Mouse (Mus musculus) heart, embryonic 16.5 days (tissue): ENCODE measurements at regions not wholly inside any gene's neighbourhood (a gene's known extent, or its start where the extent isn't known, plus 50 kb on each side); places are given as distances from the start of the nearest gene placed in this dataset.

Source experiments
- ATAC-seq: fragments of 200-750 bp; cut with Nextera tagmentation; replicated peaks from 2 replicates; pipeline ENCODE4 v1.8.0; 2017; ENCODE audit warnings: moderate number of reproducible peaks; ENCODE audit not compliant: insufficient read depth, low FRiP score; ENCODE audit errors: extremely low read depth
- H3K27ac ChIP-seq: fragments of 300-500 bp; sonication (generic); 2 replicates; pipeline ENCODE4 v1.5.1; 2014; ENCODE audit warnings: mild to moderate bottlenecking, low read length, control low read depth, moderate library complexity
- H3K27me3 ChIP-seq: fragments of 300-500 bp; sonication (generic); 2 replicates; pipeline ENCODE4 v1.6.1; 2014; ENCODE audit warnings: low read length, mixed read lengths; ENCODE audit not compliant: control insufficient read depth, insufficient read depth
- H3K36me3 ChIP-seq: fragments of 300-500 bp; sonication (generic); 2 replicates; pipeline ENCODE4 v1.6.1; 2014; ENCODE audit not compliant: control insufficient read depth, insufficient read depth
- H3K4me1 ChIP-seq: fragments of 300-500 bp; sonication (generic); 2 replicates; pipeline ENCODE4 v1.6.1; 2014; ENCODE audit warnings: low read length, mixed read lengths; ENCODE audit not compliant: control insufficient read depth, insufficient read depth
- H3K4me2 ChIP-seq: fragments of 300-500 bp; sonication (generic); 2 replicates; pipeline ENCODE4 v1.6.1; 2014; ENCODE audit warnings: low read depth, mild to moderate bottlenecking, control low read depth, low read length
- H3K4me3 ChIP-seq: fragments of 300-500 bp; sonication (generic); 2 replicates; pipeline ENCODE4 v1.5.1; 2014; ENCODE audit warnings: mild to moderate bottlenecking, control low read depth, low read length
- H3K9ac ChIP-seq: fragments of 300-500 bp; sonication (generic); 2 replicates; pipeline ENCODE4 v1.6.1; 2014; ENCODE audit warnings: low read length, control low read depth
- H3K9me3 ChIP-seq: fragments of 300-500 bp; sonication (generic); replicated peaks from 2 replicates; pipeline ENCODE4 v1.6.1; 2016; ENCODE audit warnings: low read length; ENCODE audit not compliant: control insufficient read depth
- WGBS: fragments of 180-500 bp; shearing (Covaris S2); extraction: QIAGEN DNeasy Blood & Tissue Kit; methylation state at CpG from one replicate; pipeline ENCODE4 v1.1.7; 2014; 5-methylcytosine and 5-hydroxymethylcytosine counted together

GRCm38 (mm10) chrX:99332457-99332770 is 138.7 kb downstream of the Pja1 start:
- 63% methylated on average over 4 of the region's 4 CpGs for WGBS
- no peak for ATAC-seq
- H3K27ac ChIP-seq: no peak overlapping the region

DNA sequence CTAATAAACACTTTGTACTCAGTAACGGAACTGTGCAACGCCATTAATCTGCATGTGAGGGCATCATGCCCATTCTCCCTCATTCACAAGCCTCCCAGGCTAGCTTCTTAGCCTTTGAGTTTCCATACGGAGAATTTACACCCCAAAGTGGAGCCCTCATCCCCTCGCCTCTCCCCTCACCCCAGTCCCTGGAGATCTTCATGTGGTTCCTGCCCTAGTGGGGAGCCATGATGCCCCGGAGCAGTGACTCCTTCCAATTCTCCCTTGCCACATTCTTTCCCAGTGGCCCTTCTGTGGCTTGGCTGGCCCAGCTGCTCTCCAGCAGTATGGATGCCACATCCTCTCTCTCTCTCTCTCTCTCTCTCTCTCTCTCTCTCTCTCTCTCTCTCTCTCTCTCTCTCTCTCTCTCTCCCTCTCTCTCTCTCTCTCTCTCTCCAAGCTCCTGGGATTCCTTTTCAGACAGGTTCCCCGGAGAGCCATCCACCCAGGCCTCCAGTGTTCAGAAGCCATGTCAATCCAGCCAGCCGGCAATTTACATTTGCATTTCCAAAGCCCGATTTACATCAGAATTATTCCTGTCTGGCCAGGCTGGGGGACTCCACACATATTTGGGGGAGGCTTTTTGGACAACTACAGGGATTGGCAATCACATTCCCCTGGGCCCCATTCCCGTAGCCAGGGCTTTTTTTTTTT is 139.2 kb downstream of the Pja1 start:
- peaks cover 2% of the 10 kb centered on the region; the same call in 1 of the 2 replicates for H3K27me3 ChIP-seq
- H3K4me3 ChIP-seq: no peak overlapping the region
- no peak overlapping the region for H3K9ac ChIP-seq
- H3K27ac ChIP-seq: no peak overlapping the region
- H3K4me1 ChIP-seq: peaks cover 6% of the 10 kb centered on the region; the same call in 1 of the 2 replicates
- WGBS: 71% methylated on average over 9 of the region's 9 CpGs
- H3K36me3 ChIP-seq: no peaks in the 10 kb centered on the region
- H3K4me2 ChIP-seq: no peak overlapping the region
- ATAC-seq: no peak
- no peaks in the 10 kb centered on the region for H3K9me3 ChIP-seq

More at GRCm38 (mm10) chrX:99332457-99332770, 138.7 kb downstream of the Pja1 start:
- no peak overlapping the region for H3K4me3 ChIP-seq
- H3K4me2 ChIP-seq: no peak overlapping the region
- no peaks in the 10 kb centered on the region for H3K9me3 ChIP-seq
- peaks cover 6% of the 10 kb centered on the region; the same call in 1 of the 2 replicates for H3K4me1 ChIP-seq
- H3K36me3 ChIP-seq: no peaks in the 10 kb centered on the region
- H3K9ac ChIP-seq: no peak overlapping the region
- H3K27me3 ChIP-seq: peaks cover 2% of the 10 kb centered on the region; the same call in 1 of the 2 replicates

DNA sequence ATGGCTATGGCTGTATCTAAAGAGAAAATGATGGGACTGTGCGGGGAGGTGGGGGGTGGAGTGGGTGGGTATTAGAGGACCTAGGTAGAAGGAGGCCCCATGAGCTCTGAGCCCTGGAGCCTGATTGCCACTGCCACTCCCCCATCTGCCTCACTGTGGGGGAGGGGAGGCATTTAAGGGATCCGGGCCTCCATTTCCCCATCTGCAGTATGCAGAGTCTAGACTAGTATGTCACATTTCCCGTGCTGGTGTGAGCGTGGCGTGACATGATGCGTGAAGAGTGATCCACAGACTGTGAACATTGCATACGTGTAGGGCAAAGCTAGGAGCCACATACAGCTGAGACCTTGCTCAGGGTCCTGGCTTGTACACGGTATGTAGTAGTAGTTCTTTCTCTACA is 140.7 kb downstream of the Pja1 start:
- H3K4me3 ChIP-seq: no peak overlapping the region
- no peak overlapping the region for H3K4me2 ChIP-seq
- no peak overlapping the region for H3K27ac ChIP-seq
- H3K4me1 ChIP-seq: peaks cover 13% of the 10 kb centered on the region
- no peak for ATAC-seq
- H3K27me3 ChIP-seq: no peaks in the 10 kb centered on the region; the same call in 1 of the 2 replicates
- WGBS: 90% methylated on average over 8 of the region's 8 CpGs
- H3K9ac ChIP-seq: no peak overlapping the region
- H3K36me3 ChIP-seq: no peaks in the 10 kb centered on the region
- no peaks in the 10 kb centered on the region for H3K9me3 ChIP-seq

GRCm38 (mm10) chrX:99328576-99328975 is 142.5 kb downstream of the Pja1 start:
- no peak overlapping the region for H3K4me2 ChIP-seq
- 0 out of 2 replicates have a peak, but pooled peaks cover 2% of the 10 kb centered on the region for H3K27me3 ChIP-seq
- peak overlapping the region; percentile 53 for H3K27ac ChIP-seq
- no peaks in the 10 kb centered on the region for H3K9me3 ChIP-seq
- H3K4me1 ChIP-seq: peaks cover 23% of the 10 kb centered on the region
- H3K4me3 ChIP-seq: no peak overlapping the region
- H3K36me3 ChIP-seq: no peaks in the 10 kb centered on the region
- ATAC-seq: no peak
- no peak overlapping the region for H3K9ac ChIP-seq
- 33% methylated on average over 4 of the region's 4 CpGs for WGBS

DNA sequence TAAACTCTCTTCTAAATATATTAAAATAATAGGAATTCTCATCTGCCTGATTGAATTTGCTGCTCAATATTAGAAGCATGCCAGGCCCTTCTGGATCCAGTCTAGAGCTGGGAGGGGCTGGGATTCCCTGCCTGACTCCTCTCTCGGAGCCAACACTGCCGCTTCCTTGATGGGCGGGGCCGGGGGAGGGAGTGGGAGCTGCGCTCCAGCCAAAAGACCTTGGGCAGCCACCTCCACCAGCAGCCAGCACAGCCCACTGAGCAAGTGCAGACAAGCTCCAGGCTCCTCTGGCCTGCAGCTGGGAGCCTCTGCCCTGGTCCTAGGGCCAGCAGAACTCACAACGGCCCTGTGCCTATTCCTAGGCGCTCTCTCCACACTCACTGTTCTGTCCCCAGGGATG is 144.9 kb downstream of the Pja1 start:
- WGBS: 27% methylated on average over 5 of the region's 7 CpGs
- peaks cover 25% of the 10 kb centered on the region for H3K4me1 ChIP-seq
- no peaks in the 10 kb centered on the region for H3K9me3 ChIP-seq
- ATAC-seq: peak; percentile 86
- no peak overlapping the region for H3K4me2 ChIP-seq
- H3K27ac ChIP-seq: peak overlapping the region; percentile 82
- H3K27me3 ChIP-seq: 0 out of 2 replicates have a peak, but pooled peaks cover 2% of the 10 kb centered on the region
- no peak overlapping the region for H3K4me3 ChIP-seq
- no peaks in the 10 kb centered on the region for H3K36me3 ChIP-seq
- 0 out of 2 replicates have a peak overlapping the region, but pooled peaks have one; percentile 1 for H3K9ac ChIP-seq

DNA sequence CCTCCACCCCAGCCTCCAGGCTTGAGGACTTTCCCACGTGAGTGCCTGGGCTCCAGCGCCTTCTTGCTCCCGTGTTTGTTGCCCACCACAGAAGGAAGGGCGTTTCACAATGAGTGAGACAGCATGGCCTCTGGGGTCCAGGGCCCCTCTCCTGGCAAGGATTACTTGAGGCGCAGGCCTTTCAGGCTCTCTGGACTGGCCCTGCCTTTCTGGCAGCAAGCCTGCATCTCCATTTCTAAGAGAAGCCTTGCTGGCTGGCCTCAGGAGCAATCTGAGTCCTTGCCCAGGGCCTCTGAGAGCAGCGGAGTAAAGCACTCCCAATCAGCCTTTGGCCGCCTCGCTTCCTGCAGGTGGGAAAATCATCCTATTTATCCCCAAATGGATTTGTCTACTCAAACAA is 145.6 kb downstream of the Pja1 start:
- Histone ChIP-seq H3K4me3 (no peak overlapping the region), H3K27me3 (0 out of 2 replicates have a peak, but pooled peaks cover 2% of the 10 kb centered on the region), H3K4me2 (no peak overlapping the region; the same call in 1 of the 2 replicates), H3K27ac (peak overlapping the region; percentile 82), H3K9ac (no peak overlapping the region), H3K9me3 (no peaks in the 10 kb centered on the region), H3K36me3 (no peaks in the 10 kb centered on the region), H3K4me1 (peaks cover 25% of the 10 kb centered on the region)
- no peak for ATAC-seq
- WGBS: 45% methylated on average over 8 of the region's 8 CpGs

DNA sequence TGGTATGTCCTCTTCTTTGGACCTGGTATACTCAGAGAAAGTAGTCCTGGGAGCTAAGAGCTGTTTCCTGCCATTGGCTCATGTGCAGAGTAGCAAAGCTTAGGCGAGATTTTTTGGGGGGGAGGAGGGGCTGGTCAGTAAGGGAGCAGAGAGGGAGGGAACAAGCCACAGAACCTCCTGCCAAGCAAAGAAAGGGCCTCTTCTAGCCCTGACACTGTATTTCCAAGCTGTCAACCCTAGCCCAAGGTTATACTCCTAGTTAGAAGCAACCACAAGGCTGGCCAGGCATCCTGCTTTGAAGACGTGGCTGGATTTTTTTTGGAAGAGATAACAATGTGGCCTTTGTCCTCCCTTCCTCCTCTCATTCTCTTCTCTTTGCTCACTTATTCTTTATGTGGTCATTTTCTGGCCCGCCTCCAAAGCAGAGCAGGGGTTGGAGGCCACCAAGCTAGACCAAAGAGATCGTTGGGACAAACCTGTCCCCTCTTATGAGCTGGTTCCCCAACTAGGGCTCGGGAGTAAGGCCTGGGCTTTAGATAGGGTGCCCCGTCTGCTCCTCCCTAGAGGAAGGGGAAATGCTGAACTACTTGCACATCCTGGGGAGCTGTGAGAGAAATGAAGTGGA is 146.4 kb downstream of the Pja1 start:
- H3K9ac ChIP-seq: no peak overlapping the region
- no peaks in the 10 kb centered on the region for H3K36me3 ChIP-seq
- H3K4me3 ChIP-seq: no peak overlapping the region
- no peaks in the 10 kb centered on the region for H3K9me3 ChIP-seq
- no peak for ATAC-seq
- 0 out of 2 replicates have a peak, but pooled peaks cover 2% of the 10 kb centered on the region for H3K27me3 ChIP-seq
- peaks cover 25% of the 10 kb centered on the region for H3K4me1 ChIP-seq
- no peak overlapping the region for H3K4me2 ChIP-seq
- WGBS: 43% methylated on average over 6 of the region's 6 CpGs
- H3K27ac ChIP-seq: peak overlapping the region; percentile 82

DNA sequence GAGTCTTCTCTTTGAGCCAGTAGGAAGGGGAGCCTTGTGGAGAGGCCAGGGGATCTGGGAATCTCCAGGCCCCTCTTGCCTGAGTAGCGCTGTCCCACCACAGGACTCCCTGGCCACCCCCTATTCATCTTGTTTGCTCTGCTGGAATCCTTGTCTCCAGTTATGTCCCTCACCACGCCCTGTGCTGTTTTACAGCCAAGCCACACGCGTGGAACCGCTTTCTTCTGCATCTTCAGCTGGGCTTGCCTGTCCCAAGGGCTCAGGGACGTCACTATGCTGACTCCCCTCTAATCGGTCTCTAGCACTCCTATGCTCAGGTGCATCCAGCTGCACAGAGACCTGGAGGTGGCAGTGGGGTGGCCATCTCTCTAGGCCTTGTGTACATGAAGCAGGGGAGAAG is 151.3 kb downstream of the Pja1 start:
- Histone ChIP-seq H3K27ac (no peak overlapping the region), H3K9ac (no peak overlapping the region), H3K4me1 (peaks cover 17% of the 10 kb centered on the region), H3K27me3 (0 out of 2 replicates have a peak, but pooled peaks cover 2% of the 10 kb centered on the region), H3K4me3 (no peak overlapping the region), H3K36me3 (no peaks in the 10 kb centered on the region), H3K4me2 (no peak overlapping the region), H3K9me3 (no peaks in the 10 kb centered on the region)
- ATAC-seq: no peak
- 72% methylated on average over 7 of the region's 7 CpGs for WGBS

- H3K9me3 ChIP-seq: no peaks in the 10 kb centered on the region
- WGBS: 55% methylated on average over 6 of the region's 6 CpGs
- H3K4me3 ChIP-seq: no peak overlapping the region
- no peak overlapping the region for H3K27ac ChIP-seq
- no peak overlapping the region for H3K9ac ChIP-seq
- H3K36me3 ChIP-seq: no peaks in the 10 kb centered on the region
- no peak overlapping the region for H3K4me2 ChIP-seq
- peaks cover 13% of the 10 kb centered on the region for H3K4me1 ChIP-seq
- ATAC-seq: no peak
- no peaks in the 10 kb centered on the region for H3K27me3 ChIP-seq
Observed at GRCm38 (mm10) chrX:99319163-99319562, 151.9 kb downstream of the Pja1 start.
